Mouse (Mus musculus): ENCODE results near the gene Slc22a8. TPM values are rescaled to one million over a fixed set of nuclear protein-coding genes. Genes with fewer than 3 reads are reported as not detected.

The Slc22a8 gene
- 0.04 and 0.06 TPM in 2 replicates for polyA plus RNA-seq (2015; fragmentation: Nextera tagmentation; extraction: Ambion mirVana)

DNA sequence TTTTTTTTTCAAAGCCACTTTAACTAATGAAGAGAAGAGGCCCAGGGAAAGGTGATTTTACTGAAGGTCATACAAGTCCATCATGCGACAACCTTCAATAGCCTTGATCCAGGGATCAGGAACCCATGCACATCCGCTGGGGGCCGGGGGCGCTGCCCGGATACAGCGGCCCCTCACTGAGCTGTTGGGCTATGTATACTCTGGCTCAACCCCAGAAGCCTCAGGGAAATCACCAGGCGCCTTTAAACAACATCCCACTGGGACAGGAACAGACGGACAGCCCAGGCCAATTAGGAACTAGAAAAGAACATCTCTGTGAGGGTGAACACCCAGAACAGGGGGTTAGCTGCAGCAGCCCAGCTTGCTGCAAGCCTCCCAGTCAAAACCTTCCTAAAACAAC lies at the start of gene Slc22a8:
Gene Slc22a8, plus strand, starts transcription at position 301 of the 400 bp plus-strand sequence.
- Histone ChIP-seq H3K27me3 (replicated peaks) (no peaks in the 10 kb centered on the region), H3K4me2 (no peak within 1 kb of the TSS), H3K4me3 (no peak within 1 kb of the TSS), H3K36me3 (no peaks in the 10 kb centered on the region), H3K27ac (replicated peaks) (no peak within 1 kb of the TSS), H3K9ac (no peak within 1 kb of the TSS), H3K9me3 (no peaks in the 10 kb centered on the region), H3K4me1 (peaks cover 17% of the 10 kb centered on the region)
- ATAC-seq (ENCODE audit: extremely low read depth, insufficient number of reproducible peaks, low FRiP score, low TSS enrichment), result no peak
- WGBS, result 72% methylated on average over 8 of the region's 8 CpGs

DNA sequence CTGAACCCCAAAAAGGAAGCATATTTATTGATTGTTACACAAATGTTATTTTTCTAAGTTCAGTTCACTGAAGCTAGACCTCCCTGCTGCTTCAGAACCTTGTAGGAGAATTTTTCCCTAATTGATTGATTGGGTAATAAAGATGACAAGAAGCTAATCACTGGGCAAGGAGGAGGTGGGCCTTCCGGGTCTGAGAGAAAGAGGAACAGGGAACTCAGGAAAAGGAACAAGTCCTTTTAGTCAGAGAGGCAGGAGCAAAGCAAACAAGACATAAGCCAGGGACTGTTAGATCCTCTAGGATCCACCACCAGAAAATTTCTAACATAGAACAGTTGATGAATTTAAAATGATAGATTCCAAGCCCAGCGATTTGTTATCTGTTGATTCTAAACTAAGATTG lies 32.2 kb upstream of the Slc22a8 start:
- Histone ChIP-seq H3K4me2 (no peak overlapping the region), H3K27me3 (replicated peaks) (no peaks in the 10 kb centered on the region), H3K4me3 (no peak overlapping the region), H3K9ac (no peak overlapping the region), H3K36me3 (no peaks in the 10 kb centered on the region), H3K9me3 (no peaks in the 10 kb centered on the region), H3K4me1 (0 out of 2 replicates have a peak, but pooled peaks cover under 1% of the 10 kb centered on the region), H3K27ac (replicated peaks) (no peak overlapping the region)
- ATAC-seq (ENCODE audit: extremely low read depth, insufficient number of reproducible peaks, low FRiP score, low TSS enrichment), result no peak
- WGBS, result 60% methylated on average over 2 of the region's 2 CpGs

DNA sequence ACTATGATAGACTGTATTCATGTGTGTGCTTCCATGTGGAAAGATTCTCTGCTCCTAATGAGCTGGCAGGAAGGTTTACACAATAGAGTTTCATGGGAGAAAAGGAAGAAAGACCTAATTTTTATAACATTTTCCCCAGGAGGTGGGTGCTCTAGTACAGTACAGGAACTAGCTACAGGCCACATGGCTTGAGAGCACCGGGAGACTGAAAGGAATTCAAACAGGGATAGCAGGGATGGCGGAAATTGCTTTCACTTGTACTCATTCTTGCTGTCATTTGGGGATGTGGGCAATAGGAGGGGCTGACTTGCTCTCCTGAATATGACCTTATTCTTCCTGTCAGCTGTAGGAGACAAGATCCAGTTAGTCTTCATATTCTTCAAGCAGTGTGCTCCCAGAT lies 27.0 kb upstream of the Slc22a8 start:
- Histone ChIP-seq H3K4me2 (no peak overlapping the region), H3K4me1 (peaks cover 16% of the 10 kb centered on the region), H3K9ac (no peak overlapping the region), H3K27ac (replicated peaks) (no peak overlapping the region), H3K4me3 (no peak overlapping the region), H3K27me3 (replicated peaks) (no peaks in the 10 kb centered on the region), H3K36me3 (no peaks in the 10 kb centered on the region), H3K9me3 (no peaks in the 10 kb centered on the region)
- ATAC-seq (ENCODE audit: extremely low read depth, insufficient number of reproducible peaks, low FRiP score, low TSS enrichment), result no peak
- WGBS, result 48% methylated on average over 2 of the region's 2 CpGs

- H3K9ac ChIP-seq, result no peak overlapping the region
- H3K9me3 ChIP-seq, result no peaks in the 10 kb centered on the region
- ATAC-seq (ENCODE audit: extremely low read depth, insufficient number of reproducible peaks, low FRiP score, low TSS enrichment), result no peak
- no peak overlapping the region for H3K27ac ChIP-seq (replicated peaks)
- H3K4me1 ChIP-seq, result peaks cover 18% of the 10 kb centered on the region
- H3K36me3 ChIP-seq, result no peaks in the 10 kb centered on the region
- H3K4me2 ChIP-seq, result no peak overlapping the region
- H3K4me3 ChIP-seq, result no peak overlapping the region
- no peaks in the 10 kb centered on the region for H3K27me3 ChIP-seq (replicated peaks)
- WGBS, result 68% methylated on average over 3 of the region's 3 CpGs
These were observed 26.6 kb upstream of the Slc22a8 start for GRCm38 (mm10) chr19:8564469-8564868.

DNA sequence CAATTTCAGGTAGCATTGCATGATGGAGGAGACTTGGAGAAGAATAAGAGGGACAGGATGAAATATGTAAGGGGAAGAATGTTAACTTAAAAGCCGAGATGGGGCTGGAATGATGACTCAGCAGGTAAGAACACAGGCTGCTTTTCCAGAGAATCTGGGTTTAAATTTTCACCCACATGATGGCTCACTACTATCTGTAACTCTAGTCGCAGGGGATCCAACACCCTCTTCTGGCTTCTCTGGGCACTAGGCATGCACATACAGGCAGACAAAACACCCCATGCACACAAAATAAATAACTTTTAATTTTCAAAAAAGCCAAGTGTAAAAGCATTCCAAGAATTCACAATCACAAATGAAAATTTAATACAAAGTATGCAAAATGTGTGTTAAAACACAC lies 25.8 kb upstream of the Slc22a8 start:
- Histone ChIP-seq H3K9ac (no peak overlapping the region), H3K4me2 (no peak overlapping the region), H3K4me1 (peaks cover 23% of the 10 kb centered on the region), H3K4me3 (no peak overlapping the region), H3K27me3 (replicated peaks) (no peaks in the 10 kb centered on the region), H3K9me3 (no peaks in the 10 kb centered on the region), H3K27ac (replicated peaks) (no peak overlapping the region), H3K36me3 (no peaks in the 10 kb centered on the region)
- no peak for ATAC-seq (ENCODE audit: extremely low read depth, insufficient number of reproducible peaks, low FRiP score, low TSS enrichment)
- WGBS, result 39% methylated on average over 2 of the region's 2 CpGs

- 37% methylated on average over 4 of the region's 4 CpGs for WGBS
- Histone ChIP-seq H3K9me3 (no peaks in the 10 kb centered on the region), H3K9ac (no peak overlapping the region), H3K27me3 (replicated peaks) (no peaks in the 10 kb centered on the region), H3K4me2 (no peak overlapping the region), H3K36me3 (no peaks in the 10 kb centered on the region), H3K27ac (replicated peaks) (no peak overlapping the region), H3K4me1 (peaks cover 23% of the 10 kb centered on the region), H3K4me3 (no peak overlapping the region)
- no peak for ATAC-seq (ENCODE audit: extremely low read depth, insufficient number of reproducible peaks, low FRiP score, low TSS enrichment)
These were observed 25.1 kb upstream of the Slc22a8 start for GRCm38 (mm10) chr19:8565985-8566384.

DNA sequence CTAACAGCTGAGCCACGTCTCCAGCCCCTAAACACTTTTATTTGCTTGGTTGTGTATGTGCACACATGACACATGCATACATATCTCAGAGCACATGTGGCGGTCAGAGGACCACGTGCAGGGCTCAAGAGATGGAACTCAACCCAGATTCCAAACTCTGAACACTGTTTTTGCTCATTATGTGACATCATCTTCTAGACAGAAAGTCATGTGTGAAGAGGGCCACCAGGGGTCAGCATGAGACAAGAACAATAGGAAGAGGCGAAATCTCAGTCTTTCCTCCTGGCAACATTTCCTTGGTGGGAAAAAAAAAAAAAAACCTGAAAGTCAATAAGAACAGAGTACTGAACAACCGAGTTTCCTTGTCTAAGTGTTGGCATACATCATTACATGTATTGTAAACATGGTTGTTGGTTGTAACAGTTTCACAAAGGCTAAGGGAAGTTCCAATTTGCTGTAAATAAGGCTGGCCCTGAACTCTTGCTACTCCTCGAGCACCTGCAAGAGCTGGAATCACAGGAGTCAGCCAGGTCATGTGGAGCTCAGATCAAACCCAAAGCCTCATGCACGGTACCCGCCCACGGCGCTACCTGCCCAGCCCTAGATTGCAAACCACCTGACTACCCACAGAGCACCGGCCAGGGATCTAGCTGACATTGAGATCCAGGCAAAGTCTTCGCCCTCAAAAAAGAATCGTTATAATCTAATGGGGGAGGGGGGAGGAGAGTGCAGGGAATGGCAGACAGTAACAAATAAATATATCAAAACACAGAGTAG lies 23.8 kb upstream of the Slc22a8 start:
- 48% methylated on average over 13 of the region's 13 CpGs for WGBS
- H3K27me3 ChIP-seq (replicated peaks), result no peaks in the 10 kb centered on the region
- H3K4me1 ChIP-seq, result peaks cover 26% of the 10 kb centered on the region
- no peak overlapping the region for H3K4me3 ChIP-seq
- H3K4me2 ChIP-seq, result no peak overlapping the region
- H3K9ac ChIP-seq, result no peak overlapping the region
- H3K27ac ChIP-seq (replicated peaks), result no peak overlapping the region
- no peak for ATAC-seq (ENCODE audit: extremely low read depth, insufficient number of reproducible peaks, low FRiP score, low TSS enrichment)
- H3K36me3 ChIP-seq, result no peaks in the 10 kb centered on the region
- H3K9me3 ChIP-seq, result no peaks in the 10 kb centered on the region

DNA sequence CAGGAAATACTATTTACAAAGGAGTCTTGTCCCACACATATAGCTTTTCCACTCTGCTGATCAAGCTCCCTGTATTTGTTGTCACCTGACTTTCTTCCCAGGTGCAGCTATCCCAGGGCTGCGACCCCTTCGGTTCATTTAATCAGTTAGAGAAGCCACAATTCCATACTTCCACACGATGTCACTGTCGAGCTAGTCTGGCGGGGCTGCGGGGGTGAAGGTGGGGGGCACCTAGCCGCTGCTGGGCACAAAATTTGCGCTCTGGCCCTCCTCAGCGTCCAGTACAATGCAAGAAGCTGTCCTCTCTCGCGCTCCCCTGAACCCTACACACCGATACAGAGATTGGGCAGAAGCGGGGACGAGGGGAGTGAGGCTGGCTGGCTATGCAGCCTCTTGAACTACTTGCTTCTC lies 21.6 kb upstream of the Slc22a8 start:
- H3K9me3 ChIP-seq, result no peaks in the 10 kb centered on the region
- peak overlapping the region; percentile 75 for H3K9ac ChIP-seq
- H3K4me1 ChIP-seq, result peaks cover 24% of the 10 kb centered on the region
- WGBS, result 4% methylated on average over 14 of the region's 14 CpGs
- peak overlapping the region; percentile 71 for H3K4me2 ChIP-seq
- H3K36me3 ChIP-seq, result no peaks in the 10 kb centered on the region
- no peak overlapping the region for H3K27ac ChIP-seq (replicated peaks)
- peak overlapping the region; percentile 41 for H3K4me3 ChIP-seq
- ATAC-seq (ENCODE audit: extremely low read depth, insufficient number of reproducible peaks, low FRiP score, low TSS enrichment), result no peak
- H3K27me3 ChIP-seq (replicated peaks), result no peaks in the 10 kb centered on the region

GRCm38 (mm10) chr19:8570341-8571040 lies 20.6 kb upstream of the Slc22a8 start:
- Histone ChIP-seq H3K4me2 (no peak overlapping the region), H3K27me3 (replicated peaks) (no peaks in the 10 kb centered on the region), H3K4me3 (no peak overlapping the region), H3K27ac (replicated peaks) (no peak overlapping the region), H3K4me1 (peaks cover 17% of the 10 kb centered on the region), H3K9me3 (no peaks in the 10 kb centered on the region), H3K36me3 (no peaks in the 10 kb centered on the region), H3K9ac (no peak overlapping the region)
- 69% methylated on average over 2 of the region's 2 CpGs for WGBS
- no peak for ATAC-seq (ENCODE audit: extremely low read depth, insufficient number of reproducible peaks, low FRiP score, low TSS enrichment)

GRCm38 (mm10) chr19:8571746-8572145 lies 19.3 kb upstream of the Slc22a8 start:
- H3K9me3 ChIP-seq, result no peaks in the 10 kb centered on the region
- H3K27me3 ChIP-seq (replicated peaks), result no peaks in the 10 kb centered on the region
- H3K4me3 ChIP-seq, result no peak overlapping the region
- ATAC-seq (ENCODE audit: extremely low read depth, insufficient number of reproducible peaks, low FRiP score, low TSS enrichment), result no peak
- peaks cover 17% of the 10 kb centered on the region for H3K4me1 ChIP-seq
- H3K9ac ChIP-seq, result no peak overlapping the region
- 55% methylated on average over 7 of the region's 7 CpGs for WGBS
- no peaks in the 10 kb centered on the region for H3K36me3 ChIP-seq
- no peak overlapping the region for H3K27ac ChIP-seq (replicated peaks)
- H3K4me2 ChIP-seq, result no peak overlapping the region

- Histone ChIP-seq H3K9me3 (no peaks in the 10 kb centered on the region), H3K36me3 (no peaks in the 10 kb centered on the region), H3K4me2 (no peak overlapping the region), H3K4me3 (no peak overlapping the region), H3K27me3 (replicated peaks) (no peaks in the 10 kb centered on the region), H3K27ac (replicated peaks) (no peak overlapping the region), H3K4me1 (peaks cover 15% of the 10 kb centered on the region), H3K9ac (no peak overlapping the region)
- ATAC-seq (ENCODE audit: extremely low read depth, insufficient number of reproducible peaks, low FRiP score, low TSS enrichment), result no peak
- 9% methylated on average over 3 of the region's 3 CpGs for WGBS
These were observed 18.6 kb upstream of the Slc22a8 start for GRCm38 (mm10) chr19:8572485-8572884.
